Mouse (Mus musculus) lung, embryonic 14.5 days (tissue): ENCODE measurements at regions not wholly inside any gene's neighbourhood (a gene's known extent, or its start where the extent isn't known, plus 50 kb on each side); places are given as distances from the start of the nearest gene placed in this dataset.

Experiments
- ATAC-seq: fragments of 200-750 bp; cut with Nextera tagmentation; 2 replicates; pipeline ENCODE4 v1.8.0; 2017; ENCODE audit warnings: mild to moderate bottlenecking, moderate TSS enrichment, moderate library complexity; ENCODE audit not compliant: insufficient read depth
- DNase-seq: peaks from one replicate; pipeline ENCODE4 v3.0.0-alpha.2; 2015
- H3K27ac ChIP-seq: fragments of 300-500 bp; sonication (generic); 2 replicates; pipeline ENCODE4 v1.5.1; 2014; ENCODE audit warnings: low read depth, mild to moderate bottlenecking, moderate library complexity
- H3K27me3 ChIP-seq: fragments of 300-500 bp; sonication (generic); 2 replicates; pipeline ENCODE4 v1.6.1; 2014; ENCODE audit warnings: low read length, control low read depth; ENCODE audit not compliant: insufficient read depth
- H3K36me3 ChIP-seq: fragments of 300-500 bp; sonication (generic); 2 replicates; pipeline ENCODE4 v1.6.1; 2014; ENCODE audit warnings: control low read depth; ENCODE audit not compliant: insufficient read depth
- H3K4me1 ChIP-seq: fragments of 300-500 bp; sonication (generic); 2 replicates; pipeline ENCODE4 v1.6.1; 2014; ENCODE audit warnings: antibody characterized with exemption, control low read depth; ENCODE audit not compliant: insufficient read depth
- H3K4me2 ChIP-seq: fragments of 300-500 bp; sonication (generic); 2 replicates; pipeline ENCODE4 v1.6.1; 2014; ENCODE audit warnings: mild to moderate bottlenecking
- H3K4me3 ChIP-seq: fragments of 300-500 bp; sonication (generic); 2 replicates; pipeline ENCODE4 v1.5.1; 2014; ENCODE audit warnings: low read depth, low read length
- H3K9ac ChIP-seq: fragments of 300-500 bp; sonication (generic); 2 replicates; pipeline ENCODE4 v1.6.1; 2014
- H3K9me3 ChIP-seq: fragments of 300-500 bp; sonication (generic); 2 replicates; pipeline ENCODE4 v1.6.1; 2016; ENCODE audit warnings: low read depth, low read length, control low read depth
- CTCF ChIP-seq: IDR thresholded peaks from 2 replicates; pipeline ENCODE4 v1.5.1; 2016; ENCODE audit warnings: antibody characterized with exemption, low read depth
- WGBS: fragments of 180-500 bp; shearing (Covaris S2); extraction: QIAGEN DNeasy Blood & Tissue Kit; methylation state at CpG from one replicate; pipeline ENCODE4 v1.1.7; 2014; 5-methylcytosine and 5-hydroxymethylcytosine counted together

DNA sequence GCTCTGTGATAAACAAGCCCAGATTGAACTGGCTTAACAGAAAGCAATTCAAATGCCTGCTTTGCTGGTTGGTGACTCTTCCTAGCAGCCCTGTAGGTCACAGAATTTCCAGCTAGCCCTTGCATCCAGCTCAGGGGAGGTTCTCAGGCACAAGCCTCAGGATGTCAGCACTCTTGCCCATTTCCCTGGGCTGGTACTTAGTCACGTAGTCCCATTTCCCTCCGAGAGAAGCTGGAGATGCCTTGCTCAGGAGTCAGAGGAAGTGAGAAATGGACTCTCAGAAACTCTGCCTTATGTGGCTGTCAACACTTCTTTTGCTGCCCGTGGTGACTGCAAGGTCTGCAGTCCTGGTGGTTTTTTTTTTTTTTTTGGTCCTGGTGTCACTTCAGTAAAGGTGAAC is 170.8 kb downstream of the Cyp26b1 start:
- Histone ChIP-seq H3K27ac (no peak overlapping the region), H3K4me3 (no peak overlapping the region), H3K27me3 (no peaks in the 10 kb centered on the region), H3K36me3 (no peaks in the 10 kb centered on the region), H3K4me1 (no peaks in the 10 kb centered on the region), H3K4me2 (no peak overlapping the region), H3K9ac (no peak overlapping the region), H3K9me3 (no peaks in the 10 kb centered on the region)
- DNase-seq (no peak), ATAC-seq (no peak)
- 30% methylated on average over 3 of the region's 3 CpGs for WGBS
- TF ChIP-seq CTCF, result no peak

DNA sequence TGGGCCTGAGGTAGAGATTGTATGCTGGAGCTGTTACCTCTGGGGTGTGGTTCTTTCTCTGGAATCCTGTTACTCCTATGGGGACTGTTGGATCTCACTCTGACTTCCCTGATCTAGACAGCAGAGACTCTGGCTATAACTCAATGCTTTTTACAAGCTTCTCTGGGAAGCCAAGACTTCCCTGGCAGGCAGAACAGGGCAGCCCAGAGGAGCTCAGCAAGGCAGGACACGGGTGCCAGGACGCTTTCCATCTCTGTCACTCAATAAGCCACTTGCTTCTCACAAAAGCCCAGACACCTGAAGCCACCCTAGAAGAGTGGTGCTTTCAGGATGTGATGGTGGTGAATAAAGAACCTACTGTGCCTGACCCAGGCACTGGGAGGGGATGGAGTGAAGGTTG is 174.0 kb downstream of the Cyp26b1 start:
- DNase-seq, result no peak
- Histone ChIP-seq H3K27ac (no peak overlapping the region), H3K27me3 (no peaks in the 10 kb centered on the region), H3K9ac (no peak overlapping the region), H3K4me3 (no peak overlapping the region), H3K36me3 (no peaks in the 10 kb centered on the region), H3K4me1 (no peaks in the 10 kb centered on the region), H3K4me2 (no peak overlapping the region), H3K9me3 (no peaks in the 10 kb centered on the region)
- TF ChIP-seq CTCF, result no peak
- no peak for ATAC-seq
- 63% methylated on average over 2 of the region's 2 CpGs for WGBS

DNA sequence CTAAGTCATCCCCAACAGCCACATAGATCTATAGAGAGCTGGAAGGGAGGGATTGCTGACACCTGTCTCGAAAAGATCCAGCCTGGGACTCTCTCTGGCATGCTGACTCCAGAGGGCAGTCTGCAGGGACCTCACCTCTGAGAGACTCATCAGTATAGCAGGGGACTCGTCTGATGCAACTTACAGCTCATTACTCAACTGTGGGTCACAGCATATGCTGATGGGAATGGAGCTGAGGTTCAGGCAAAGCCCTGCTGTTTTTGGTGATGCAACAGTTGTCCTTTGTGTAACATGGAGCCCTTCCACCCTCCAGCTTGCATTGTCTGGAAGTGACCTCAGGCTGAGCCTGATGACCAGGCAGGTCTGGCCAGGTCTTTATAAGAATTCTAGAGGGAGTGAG is 174.4 kb downstream of the Cyp26b1 start:
- DNase-seq (no peak), ATAC-seq (no peak)
- no peak overlapping the region for H3K9ac ChIP-seq
- WGBS, result 45% methylated on average over 2 of the region's 2 CpGs
- no peaks in the 10 kb centered on the region for H3K9me3 ChIP-seq
- no peak for TF ChIP-seq CTCF
- no peaks in the 10 kb centered on the region for H3K27me3 ChIP-seq
- no peak overlapping the region for H3K27ac ChIP-seq
- no peaks in the 10 kb centered on the region for H3K36me3 ChIP-seq
- no peak overlapping the region for H3K4me3 ChIP-seq
- no peaks in the 10 kb centered on the region for H3K4me1 ChIP-seq
- no peak overlapping the region for H3K4me2 ChIP-seq

DNA sequence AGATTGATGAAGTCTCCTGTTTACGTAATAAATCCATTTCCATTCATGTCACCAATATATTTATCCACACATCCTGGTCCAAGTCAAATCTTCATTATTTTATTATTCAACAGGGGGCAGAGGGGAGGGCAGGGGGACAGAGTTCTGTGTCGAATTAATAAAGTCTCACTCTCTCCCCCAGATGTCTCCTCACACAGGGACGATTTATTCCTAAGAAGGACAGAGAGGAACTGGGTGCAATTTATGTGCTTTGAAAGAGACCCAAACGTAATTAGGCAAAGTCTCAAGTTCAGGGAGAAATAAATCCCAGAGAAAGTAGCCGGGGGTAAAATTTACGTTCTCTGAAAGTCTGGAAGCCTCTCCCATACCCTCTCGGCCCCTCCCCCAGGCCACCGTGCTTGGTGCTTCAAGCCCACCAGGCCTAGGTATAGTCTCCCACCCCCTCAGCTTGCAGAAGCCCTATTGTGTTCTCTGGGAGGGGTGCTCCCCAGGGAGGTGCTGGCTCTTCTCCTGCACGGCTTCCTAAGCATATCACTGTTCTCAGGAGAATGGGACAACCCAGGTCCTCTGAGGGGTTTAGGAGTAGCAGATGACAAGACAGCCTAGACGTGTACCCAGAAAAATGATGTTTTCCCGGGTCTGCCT is 176.6 kb downstream of the Cyp26b1 start:
- WGBS, result 49% methylated on average over 11 of the region's 11 CpGs

DNA sequence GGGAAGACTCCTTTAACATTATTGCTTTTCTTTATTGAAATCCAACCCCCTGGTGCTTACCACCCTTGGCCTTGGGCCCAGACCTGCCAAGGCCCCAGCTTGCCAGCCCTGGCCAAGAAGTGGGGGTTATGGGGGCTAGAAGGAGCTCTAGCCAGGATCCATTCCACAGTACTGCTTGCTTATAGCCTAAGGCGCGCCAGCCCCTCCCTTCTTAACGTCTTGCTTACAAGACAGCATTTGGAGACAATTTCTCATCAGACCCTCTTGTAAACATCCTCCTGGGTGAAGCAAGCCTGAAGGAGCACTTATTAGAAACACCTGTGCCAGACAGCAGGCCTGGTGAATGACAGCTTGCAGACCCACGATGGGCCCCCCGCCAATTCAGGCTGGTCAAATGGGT is 179.3 kb downstream of the Cyp26b1 start:
- 32% methylated on average over 5 of the region's 5 CpGs for WGBS
- no peak for DNase-seq
- H3K27ac ChIP-seq, result no peak overlapping the region
- H3K27me3 ChIP-seq, result no peaks in the 10 kb centered on the region; the same call in 1 of the 2 replicates
- H3K9ac ChIP-seq, result no peak overlapping the region
- H3K4me3 ChIP-seq, result no peak overlapping the region
- no peak for ATAC-seq
- no peak for TF ChIP-seq CTCF
- H3K4me2 ChIP-seq, result no peak overlapping the region
- no peaks in the 10 kb centered on the region for H3K36me3 ChIP-seq
- H3K4me1 ChIP-seq, result no peaks in the 10 kb centered on the region
- H3K9me3 ChIP-seq, result no peaks in the 10 kb centered on the region

More for the DNA sequence above, 176.6 kb downstream of the Cyp26b1 start:
- H3K27me3 ChIP-seq, result no peaks in the 10 kb centered on the region
- H3K4me3 ChIP-seq, result no peak overlapping the region
- no peak overlapping the region for H3K4me2 ChIP-seq
- H3K27ac ChIP-seq, result no peak overlapping the region
- H3K9ac ChIP-seq, result no peak overlapping the region
- TF ChIP-seq CTCF, result no peak
- H3K36me3 ChIP-seq, result no peaks in the 10 kb centered on the region
- DNase-seq (no peak), ATAC-seq (no peak)
- H3K9me3 ChIP-seq, result no peaks in the 10 kb centered on the region
- H3K4me1 ChIP-seq, result no peaks in the 10 kb centered on the region

DNA sequence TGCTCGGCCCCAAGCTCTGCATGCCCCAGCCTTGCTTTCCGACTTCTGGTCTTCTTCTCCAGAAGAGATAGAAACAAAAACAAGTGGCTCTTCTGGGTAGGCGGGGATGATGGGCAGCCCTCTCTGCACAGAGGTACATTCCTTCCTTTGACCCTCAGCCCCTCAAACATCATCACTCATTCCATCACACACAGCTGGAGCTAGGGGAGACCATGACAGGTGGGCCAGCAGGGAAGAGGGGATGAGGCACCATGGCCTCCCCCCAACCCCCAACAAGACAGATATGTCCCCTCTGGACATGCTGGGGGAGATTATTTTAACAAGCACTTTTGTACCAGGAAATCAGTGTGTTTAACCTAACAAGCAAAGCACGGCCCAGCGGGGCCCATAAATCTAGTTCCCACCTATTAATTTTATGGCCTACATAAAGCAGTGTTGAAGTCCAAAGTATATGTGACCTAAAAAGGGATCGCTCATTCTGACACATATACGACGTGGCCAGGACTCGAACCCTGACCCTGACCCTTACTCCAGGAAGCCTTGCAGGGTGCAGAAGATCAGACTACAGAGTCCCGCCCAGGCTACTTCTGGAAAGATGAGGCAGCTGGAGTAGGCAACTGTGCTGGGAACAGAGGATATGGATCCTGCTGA is 183.7 kb downstream of the Cyp26b1 start:
- no peak for TF ChIP-seq CTCF
- H3K4me2 ChIP-seq, result no peak overlapping the region
- no peaks in the 10 kb centered on the region; the same call in 1 of the 2 replicates for H3K27me3 ChIP-seq

DNA sequence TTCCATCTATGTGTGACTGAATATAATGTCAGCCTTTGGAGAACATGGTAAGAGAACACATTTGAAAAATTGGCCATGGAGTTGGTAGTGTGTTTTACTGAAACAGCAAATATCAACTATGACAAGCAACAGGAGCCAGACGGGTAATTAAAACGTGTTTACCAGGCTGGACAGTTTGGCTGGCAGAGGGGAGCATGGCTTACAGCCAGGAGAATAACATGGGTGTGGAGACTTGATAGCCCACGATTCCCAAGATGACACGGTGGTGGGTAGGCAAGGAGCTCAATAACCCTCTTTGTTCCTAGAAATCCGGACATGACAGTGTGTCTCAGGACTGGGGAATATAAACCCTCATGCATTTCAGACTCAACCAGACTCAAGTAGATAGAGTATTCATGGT is 185.2 kb downstream of the Cyp26b1 start:
- Histone ChIP-seq H3K27me3 (no peaks in the 10 kb centered on the region; the same call in 1 of the 2 replicates), H3K9ac (no peak overlapping the region), H3K9me3 (no peaks in the 10 kb centered on the region), H3K36me3 (no peaks in the 10 kb centered on the region), H3K4me1 (no peaks in the 10 kb centered on the region), H3K27ac (no peak overlapping the region), H3K4me3 (no peak overlapping the region), H3K4me2 (no peak overlapping the region)
- TF ChIP-seq CTCF, result no peak
- WGBS, result 74% methylated on average over 5 of the region's 5 CpGs
- no peak for DNase-seq
- no peak for ATAC-seq

More for the DNA sequence above, 183.7 kb downstream of the Cyp26b1 start:
- Histone ChIP-seq H3K27ac (no peak overlapping the region), H3K4me1 (no peaks in the 10 kb centered on the region), H3K4me3 (no peak overlapping the region), H3K9me3 (no peaks in the 10 kb centered on the region), H3K36me3 (no peaks in the 10 kb centered on the region), H3K9ac (no peak overlapping the region)
- no peak for ATAC-seq
- no peak for DNase-seq
- WGBS, result 59% methylated on average over 10 of the region's 10 CpGs
